Mouse (Mus musculus): ENCODE results near the gene Gm20388.

- TF ChIP-seq CTCF (IDR thresholded peaks at IDR 0.05; ENCODE audit: borderline replicate concordance, insufficient read depth, low read depth, low read length) (no peak), POLR2A (IDR thresholded peaks at IDR 0.05; ENCODE audit: borderline replicate concordance, insufficient read depth, low read length) (no peak)
Measured at GRCm38 (mm10) chr8:121820840-121821239, 1910.2 kb downstream of the Gm20388 start.
